Mouse (Mus musculus): ENCODE data around the gene Slc26a3. TPM values are rescaled to one million over a fixed set of nuclear protein-coding genes. Genes with fewer than 3 reads are reported as not detected.

Slc26a3 gene
- polyA plus RNA-seq, 2 experiments, result 0.04 TPM; not detected in 1

- Histone ChIP-seq H3K36me3 (ENCODE audit: control insufficient read depth, insufficient read depth, low read length) (no peaks in the 10 kb centered on the region), H3K9me3 (ENCODE audit: control insufficient read depth, low read length) (no peaks in the 10 kb centered on the region), H3K27me3 (ENCODE audit: control insufficient read depth, insufficient read depth, low read length) (no peaks in the 10 kb centered on the region), H3K4me1 (ENCODE audit: control insufficient read depth, insufficient read depth, low read length) (no peaks in the 10 kb centered on the region), H3K4me2 (replicated peaks; ENCODE audit: low read depth, low read length, severe bottlenecking) (no peak overlapping the region), H3K4me3 (replicated peaks; ENCODE audit: low read length) (no peak overlapping the region), H3K9ac (ENCODE audit: low read depth, low read length, severe bottlenecking) (no peak overlapping the region), H3K27ac (replicated peaks; ENCODE audit: low read depth, low read length) (no peak overlapping the region)
- DNase-seq (ENCODE audit: low spot score), result no peak
- no peak for TF ChIP-seq POLR2A (IDR thresholded peaks at IDR 0.05; ENCODE audit: borderline replicate concordance, extremely low read depth, insufficient read depth, insufficient read length)
- no peak for ATAC-seq (ENCODE audit: low FRiP score, low read depth)
- WGBS, result 78% methylated on average over 6 of the region's 6 CpGs
These were observed 123.2 kb downstream of the Slc26a3 start for GRCm38 (mm10) chr12:31513724-31514503.

- no peak overlapping the region for H3K9ac ChIP-seq (ENCODE audit: low read depth, low read length, severe bottlenecking)
- no peaks in the 10 kb centered on the region for H3K27me3 ChIP-seq (ENCODE audit: control insufficient read depth, insufficient read depth, low read length)
- DNase-seq (ENCODE audit: low spot score), result peak; percentile 46
- ATAC-seq (ENCODE audit: low FRiP score, low read depth), result no peak
- no peaks in the 10 kb centered on the region for H3K4me1 ChIP-seq (ENCODE audit: control insufficient read depth, insufficient read depth, low read length)
- H3K27ac ChIP-seq (replicated peaks; ENCODE audit: low read depth, low read length), result no peak overlapping the region
- H3K36me3 ChIP-seq (ENCODE audit: control insufficient read depth, insufficient read depth, low read length), result no peaks in the 10 kb centered on the region
- 58% methylated on average over 6 of the region's 6 CpGs for WGBS
- no peak for TF ChIP-seq POLR2A (IDR thresholded peaks at IDR 0.05; ENCODE audit: borderline replicate concordance, extremely low read depth, insufficient read depth, insufficient read length)
- H3K4me3 ChIP-seq (replicated peaks; ENCODE audit: low read length), result no peak overlapping the region
- H3K4me2 ChIP-seq (replicated peaks; ENCODE audit: low read depth, low read length, severe bottlenecking), result no peak overlapping the region
- H3K9me3 ChIP-seq (ENCODE audit: control insufficient read depth, low read length), result no peaks in the 10 kb centered on the region
These were observed 129.4 kb downstream of the Slc26a3 start for GRCm38 (mm10) chr12:31520119-31520518.

GRCm38 (mm10) chr12:31521371-31521770, 130.7 kb downstream of the Slc26a3 start:
- ATAC-seq (ENCODE audit: low FRiP score, low read depth) (no peak), DNase-seq (ENCODE audit: low spot score) (no peak)
- no peak for TF ChIP-seq POLR2A (IDR thresholded peaks at IDR 0.05; ENCODE audit: borderline replicate concordance, extremely low read depth, insufficient read depth, insufficient read length)
- no peak overlapping the region for H3K4me2 ChIP-seq (replicated peaks; ENCODE audit: low read depth, low read length, severe bottlenecking)
- H3K4me1 ChIP-seq (ENCODE audit: control insufficient read depth, insufficient read depth, low read length), result no peaks in the 10 kb centered on the region
- no peak overlapping the region for H3K4me3 ChIP-seq (replicated peaks; ENCODE audit: low read length)
- H3K9me3 ChIP-seq (ENCODE audit: control insufficient read depth, low read length), result no peaks in the 10 kb centered on the region
- no peak overlapping the region for H3K27ac ChIP-seq (replicated peaks; ENCODE audit: low read depth, low read length)
- H3K9ac ChIP-seq (ENCODE audit: low read depth, low read length, severe bottlenecking), result no peak overlapping the region
- H3K36me3 ChIP-seq (ENCODE audit: control insufficient read depth, insufficient read depth, low read length), result no peaks in the 10 kb centered on the region
- 68% methylated on average over 3 of the region's 3 CpGs for WGBS
- H3K27me3 ChIP-seq (ENCODE audit: control insufficient read depth, insufficient read depth, low read length), result no peaks in the 10 kb centered on the region

Other genes with a start within 250 kb of the Slc26a3 start
- gene Gm6993, start 150.1 kb upstream of the Slc26a3 start, polyA plus RNA-seq (2012; rRNA removed), result not detected in 2 replicates
- gene Gm6993, start 150.1 kb upstream of the Slc26a3 start, polyA plus RNA-seq (2014; fragmentation: Nextera tagmentation; extraction: Ambion mirVana), result not detected in 2 replicates
- gene Lamb1, start 125.6 kb upstream of the Slc26a3 start, polyA plus RNA-seq (2012; rRNA removed), result 69.8 and 76.6 TPM in 2 replicates
- gene Lamb1, start 125.6 kb upstream of the Slc26a3 start, polyA plus RNA-seq (2014; fragmentation: Nextera tagmentation; extraction: Ambion mirVana), result 67.2 and 76.3 TPM in 2 replicates
- 51.1 and 72.2 TPM in 2 replicates for gene Dld, start 39.4 kb upstream of the Slc26a3 start, polyA plus RNA-seq (2012; rRNA removed)
- 119 and 121 TPM in 2 replicates for gene Dld, start 39.4 kb upstream of the Slc26a3 start, polyA plus RNA-seq (2014; fragmentation: Nextera tagmentation; extraction: Ambion mirVana)
- gene Cbll1, start 108.7 kb downstream of the Slc26a3 start, polyA plus RNA-seq (2012; rRNA removed), result 11.2 and 12.2 TPM in 2 replicates
- gene Cbll1, start 108.7 kb downstream of the Slc26a3 start, polyA plus RNA-seq (2014; fragmentation: Nextera tagmentation; extraction: Ambion mirVana), result 16.9 and 19.7 TPM in 2 replicates
- gene Slc26a4, start 169.1 kb downstream of the Slc26a3 start, polyA plus RNA-seq (2012; rRNA removed), result 0.05 and 0.06 TPM in 2 replicates
- gene Slc26a4, start 169.1 kb downstream of the Slc26a3 start, polyA plus RNA-seq (2014; fragmentation: Nextera tagmentation; extraction: Ambion mirVana), result not detected in 2 replicates
- gene Bcap29, start 243.8 kb downstream of the Slc26a3 start, polyA plus RNA-seq (2012; rRNA removed), result 10.3 and 13.5 TPM in 2 replicates
- 32.5 and 34.0 TPM in 2 replicates for gene Bcap29, start 243.8 kb downstream of the Slc26a3 start, polyA plus RNA-seq (2014; fragmentation: Nextera tagmentation; extraction: Ambion mirVana)